Mouse (Mus musculus): ENCODE results near the gene Slc25a1.

Gene Slc25a1

DNA sequence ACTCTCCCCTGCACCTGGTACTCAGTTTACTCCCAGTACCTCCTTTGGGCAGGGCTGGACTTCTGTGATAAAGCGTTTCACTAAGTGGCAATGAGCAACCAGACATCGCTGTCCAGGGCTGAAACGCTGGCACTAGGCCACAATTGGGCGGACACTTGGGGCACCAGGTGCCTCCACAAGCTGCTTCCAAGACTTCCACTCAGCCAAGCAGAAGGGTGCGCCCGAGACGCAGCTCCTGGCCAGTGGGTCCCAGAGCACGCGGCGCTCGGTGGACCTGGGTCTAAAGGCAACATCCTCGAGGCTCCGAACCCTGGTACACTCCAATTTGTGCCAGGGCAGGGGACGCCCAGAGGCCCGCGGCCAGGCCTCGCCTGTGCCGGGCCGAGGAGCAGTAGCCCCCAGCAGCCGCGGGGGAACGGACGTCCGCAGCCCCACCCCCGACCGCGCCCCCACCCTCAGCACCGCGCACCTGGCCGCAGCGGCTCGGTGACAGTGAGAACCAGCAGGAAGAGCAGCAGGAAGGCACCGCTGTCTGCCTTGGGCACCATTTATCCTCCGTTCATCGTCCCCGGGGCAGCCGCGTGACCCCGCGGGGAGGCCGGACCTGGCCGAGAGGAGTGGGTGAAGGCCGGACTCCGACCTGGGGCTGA, 37.0 kb downstream of the Slc25a1 start:
- no peak for TF ChIP-seq GATA4 (IDR thresholded peaks at IDR 0.05; ENCODE audit: insufficient replicate concordance, low read length)

DNA sequence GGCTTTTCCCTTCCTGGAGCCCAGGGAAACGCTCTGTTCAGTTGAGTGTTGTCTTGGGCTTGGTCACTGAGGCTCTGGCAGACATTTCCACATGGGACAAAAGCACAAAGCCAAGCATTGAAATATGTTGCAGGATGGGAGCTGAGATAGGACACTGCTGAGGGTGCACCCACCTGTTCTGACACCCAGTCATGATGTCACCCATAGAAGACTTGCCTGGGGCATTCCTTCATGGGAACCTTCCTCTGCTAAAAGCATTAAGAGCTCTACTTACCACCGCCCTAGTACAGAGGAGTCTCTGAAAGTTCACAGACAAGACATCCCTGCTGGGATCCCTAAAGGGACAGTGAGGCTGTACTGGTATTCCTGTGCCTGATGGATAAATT, 37.7 kb downstream of the Slc25a1 start:
- TF ChIP-seq GATA4 (IDR thresholded peaks at IDR 0.05; ENCODE audit: insufficient replicate concordance, low read length) = no peak

DNA sequence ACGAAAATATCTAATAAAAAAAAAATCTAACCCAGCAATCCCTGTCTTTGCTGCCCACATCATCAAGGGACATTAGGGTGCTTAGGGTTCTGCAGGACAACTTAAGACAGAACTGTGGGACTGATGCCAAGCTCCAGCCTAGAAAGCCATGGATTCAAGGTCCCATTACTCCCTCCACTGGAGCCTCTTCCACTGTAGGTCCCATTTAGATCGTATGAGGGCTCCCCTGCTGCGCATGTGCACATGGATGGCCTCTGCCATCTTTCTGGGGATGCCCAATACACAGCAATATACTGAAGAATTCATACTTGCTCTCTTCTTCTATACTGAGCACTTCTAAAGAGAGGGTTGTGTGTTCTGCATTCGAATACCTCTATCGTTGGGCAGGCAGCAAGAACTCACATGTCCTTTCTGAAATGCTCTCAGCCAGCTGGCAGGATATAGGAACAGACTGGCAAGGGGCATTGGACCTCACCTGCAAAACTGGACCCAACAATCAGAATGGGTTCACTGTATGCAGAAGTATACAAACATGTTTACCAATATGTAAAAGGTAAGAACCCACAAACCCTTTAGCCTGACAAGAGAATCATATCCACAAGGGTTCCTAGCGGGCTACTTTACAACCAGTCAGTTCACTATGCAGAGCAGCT, 38.2 kb downstream of the Slc25a1 start:
- TF ChIP-seq GATA4 (IDR thresholded peaks at IDR 0.05; ENCODE audit: insufficient replicate concordance, low read length) = no peak

DNA sequence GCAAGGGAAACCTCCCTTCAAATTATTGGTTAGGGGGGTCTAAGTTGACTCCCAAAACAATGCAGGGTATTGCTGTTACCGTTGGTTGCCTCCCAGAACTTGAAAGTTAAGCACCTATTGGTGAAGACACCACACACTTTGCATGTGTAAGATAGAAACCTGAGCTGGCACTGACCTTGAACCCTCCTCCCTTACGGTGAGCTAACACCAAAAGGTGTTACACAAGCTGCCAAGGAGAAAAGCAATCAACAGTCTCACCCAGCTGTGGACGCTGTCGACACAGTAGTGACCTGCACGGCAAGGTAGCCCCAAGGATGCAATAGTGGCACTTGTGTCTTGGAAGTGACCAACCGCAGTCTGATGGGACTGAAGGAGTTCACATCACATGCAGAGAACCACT, 43.9 kb downstream of the Slc25a1 start:
- no peak for TF ChIP-seq GATA4 (IDR thresholded peaks at IDR 0.05; ENCODE audit: insufficient replicate concordance, low read length)

DNA sequence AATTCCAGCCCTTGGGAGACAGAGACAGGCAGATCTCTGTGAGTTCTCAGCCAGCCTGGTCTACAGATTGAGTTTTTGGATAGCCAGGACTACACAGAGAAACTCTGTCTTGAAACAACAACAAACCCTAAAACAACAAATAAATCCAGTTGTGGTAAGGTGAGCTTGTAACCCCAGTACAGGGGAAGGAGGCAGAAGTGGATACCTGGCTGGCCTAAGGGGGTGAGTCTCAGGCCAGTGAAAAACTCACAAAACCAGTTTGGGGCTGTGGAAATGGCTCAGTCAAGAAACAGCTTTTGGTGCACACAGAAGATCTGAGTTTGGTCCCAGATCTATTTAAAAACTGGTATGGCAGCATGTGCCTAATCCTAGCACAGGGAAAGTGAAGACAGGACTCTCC, 45.8 kb downstream of the Slc25a1 start:
- TF ChIP-seq GATA4 (IDR thresholded peaks at IDR 0.05; ENCODE audit: insufficient replicate concordance, low read length) = no peak

DNA sequence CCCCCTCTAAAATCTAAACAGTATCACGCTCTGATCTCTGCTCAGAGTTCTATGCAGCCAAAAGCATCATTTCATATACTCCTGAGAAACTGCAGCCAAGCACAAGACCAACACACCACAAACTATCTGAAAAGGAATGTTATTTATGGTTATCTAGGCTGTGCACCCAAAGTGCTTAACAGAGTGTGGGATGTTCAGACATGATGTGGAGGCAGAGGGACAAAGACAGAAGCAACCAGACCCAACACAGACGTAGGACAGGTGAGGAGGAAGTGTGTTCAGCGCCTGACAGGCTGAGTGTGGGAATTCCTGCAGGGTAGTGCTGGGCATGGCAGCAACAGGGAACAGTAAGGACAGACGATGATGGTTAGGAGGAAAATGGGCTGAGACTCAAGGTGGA, 48.4 kb downstream of the Slc25a1 start:
- no peak for TF ChIP-seq GATA4 (IDR thresholded peaks at IDR 0.05; ENCODE audit: insufficient replicate concordance, low read length)

DNA sequence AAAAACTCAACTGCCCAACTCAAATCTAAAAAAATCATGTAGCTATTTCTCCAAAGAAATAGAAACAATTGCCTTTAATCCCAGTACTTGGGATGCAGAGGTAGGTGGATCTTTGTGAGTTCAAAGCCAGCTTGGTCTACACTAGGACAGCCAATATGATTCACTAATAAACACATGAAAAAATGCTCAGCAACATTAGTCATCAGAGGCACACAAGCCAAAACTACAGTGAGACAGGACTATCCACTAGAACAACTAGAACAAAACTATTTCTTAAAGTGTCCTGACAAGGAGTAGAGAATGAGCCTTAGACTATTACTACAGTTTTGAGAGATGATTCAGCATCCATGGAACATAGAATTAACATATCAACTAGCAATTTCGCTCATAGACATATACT, 51.9 kb downstream of the Slc25a1 start:
- no peak for TF ChIP-seq GATA4 (IDR thresholded peaks at IDR 0.05; ENCODE audit: insufficient replicate concordance, low read length)

Data from liver, adult (tissue).